Comparison of ENCODE assay signal across 7 mouse cellular contexts in genomic region chr2:21142204-21142580, GRCm38 (mm10).
DNase-seq lines count a peak whose midpoint lies in the region; ATAC-seq and TF ChIP-seq lines count a peak whose summit lies in the region.

No protein-coding gene starts in this region.

- no peaks in the 10 kb centered on the region for H3K9me3 ChIP-seq in intestine, postnatal 0 days (ENCODE audit: control insufficient read depth)
- peaks cover 5% of the 10 kb centered on the region; the same call in 1 of the 2 replicates for H3K9me3 ChIP-seq in limb, embryonic 13.5 days
- 0 out of 2 replicates have a peak, but pooled peaks cover 4% of the 10 kb centered on the region for H3K9me3 ChIP-seq in midbrain, embryonic 16.5 days (replicated peaks; ENCODE audit: control insufficient read depth, low read length, poor library complexity, severe bottlenecking)

- H3K4me2 ChIP-seq in intestine, postnatal 0 days (replicated peaks; ENCODE audit: low read depth) = peak overlapping the region; percentile 99
- H3K4me2 ChIP-seq in limb, embryonic 13.5 days (replicated peaks) = peak overlapping the region; percentile 91
- H3K4me2 ChIP-seq in midbrain, embryonic 16.5 days (ENCODE audit: low read length) = peak overlapping the region; percentile 92

- no peak overlapping the region for H3K27ac ChIP-seq in intestine, postnatal 0 days (ENCODE audit: low read depth, low read length)
- H3K27ac ChIP-seq in limb, embryonic 13.5 days = peak overlapping the region; percentile 61
- peak overlapping the region; percentile 93 for H3K27ac ChIP-seq in midbrain, embryonic 16.5 days (ENCODE audit: low read length)

- H3K27me3 ChIP-seq in intestine, postnatal 0 days (replicated peaks; ENCODE audit: control insufficient read depth, insufficient read depth, low read length) = no peaks in the 10 kb centered on the region
- H3K27me3 ChIP-seq in limb, embryonic 13.5 days = peaks cover 13% of the 10 kb centered on the region
- no peaks in the 10 kb centered on the region for H3K27me3 ChIP-seq in midbrain, embryonic 16.5 days (ENCODE audit: control insufficient read depth, insufficient read depth, low read depth, low read length)

- H3K4me3 ChIP-seq in intestine, postnatal 0 days (ENCODE audit: low read depth, low read length) = peak overlapping the region; percentile 51
- H3K4me3 ChIP-seq in limb, embryonic 13.5 days = peak overlapping the region; percentile 52
- peak overlapping the region; percentile 46 for H3K4me3 ChIP-seq in midbrain, embryonic 16.5 days (ENCODE audit: low read depth, low read length)

- no peak for TF ChIP-seq CTCF in intestine, postnatal 0 days (IDR thresholded peaks at IDR 0.05; ENCODE audit: low read depth)

- no peaks in the 10 kb centered on the region for H3K36me3 ChIP-seq in intestine, postnatal 0 days (ENCODE audit: control insufficient read depth, insufficient read depth)
- H3K36me3 ChIP-seq in limb, embryonic 13.5 days = no peaks in the 10 kb centered on the region
- no peaks in the 10 kb centered on the region for H3K36me3 ChIP-seq in midbrain, embryonic 16.5 days (ENCODE audit: control insufficient read depth, insufficient read depth, low read length)

- H3K9ac ChIP-seq in intestine, postnatal 0 days (ENCODE audit: low read depth, low read length) = peak overlapping the region; percentile 37; the same call in 1 of the 2 replicates
- H3K9ac ChIP-seq in limb, embryonic 13.5 days = peak overlapping the region; percentile 68
- peak overlapping the region; percentile 83 for H3K9ac ChIP-seq in midbrain, embryonic 16.5 days (ENCODE audit: low read depth, low read length)

- peak; percentile 68 for ATAC-seq in intestine, postnatal 0 days
- ATAC-seq in limb, embryonic 13.5 days (ENCODE audit: low FRiP score, low read depth) = peak; percentile 70
- peak; percentile 74 for ATAC-seq in midbrain, embryonic 16.5 days

- peak; percentile 49 to 50 for DNase-seq in adrenal gland, postnatal 4 days (ENCODE audit: low spot score in 2 of 2)
- DNase-seq in embryo, embryonic 11 days = peak; percentile 75
- DNase-seq in gastrocnemius, postnatal 4 days (ENCODE audit: low spot score in 2 of 2) = peak; percentile 66 to 85
- peak; percentile 88 for DNase-seq in testis, postnatal 10 days (ENCODE audit: low spot score)

- H3K4me1 ChIP-seq in intestine, postnatal 0 days (replicated peaks; ENCODE audit: control insufficient read depth, insufficient read depth, low read length) = no peaks in the 10 kb centered on the region
- H3K4me1 ChIP-seq in limb, embryonic 13.5 days = 0 out of 2 replicates have a peak, but pooled peaks cover 5% of the 10 kb centered on the region
- H3K4me1 ChIP-seq in midbrain, embryonic 16.5 days (ENCODE audit: control insufficient read depth, insufficient read depth, low read length) = peaks cover 9% of the 10 kb centered on the region; the same call in 1 of the 2 replicates

- whole genome bisulfite sequencing in intestine, postnatal 0 days = 0% methylated on average over 15 of the region's 15 CpGs
- under 1% methylated on average over 15 of the region's 15 CpGs for WGBS in limb, embryonic 13.5 days
- under 1% methylated on average over 15 of the region's 15 CpGs for WGBS in midbrain, embryonic 16.5 days
